In genomic region chr2:161266476-161266875, GRCm38 (mm10) we compare ENCODE assay signal across 24 mouse cellular contexts.
DNase-seq lines count a peak whose midpoint lies in the region; ATAC-seq lines count a peak whose summit lies in the region.
"Had no signal": no experiment of that assay in that cellular context is flagged by ENCODE, and none has a peak within 500 bp of the region (broad histone marks: within the 10 kb centered on the region; RNA-seq: fewer than 3 reads in every experiment).

No protein-coding gene starts in this region.

- no peak overlapping the region for H3K4me3 ChIP-seq in embryonic facial prominence, embryonic 11.5 days (ENCODE audit: low read depth, low read length)
- H3K4me3 ChIP-seq in embryonic facial prominence, embryonic 10.5 days: no peak overlapping the region
- no peak overlapping the region for H3K4me3 ChIP-seq in forebrain, embryonic 13.5 days
- H3K4me3 ChIP-seq in forebrain, embryonic 16.5 days (replicated peaks; ENCODE audit: low read length): no peak overlapping the region
- H3K4me3 ChIP-seq in forebrain, embryonic 14.5 days (ENCODE audit: low read depth, low read length): no peak overlapping the region
- H3K4me3 ChIP-seq in kidney, embryonic 16.5 days (ENCODE audit: low read length): no peak overlapping the region
- H3K4me3 ChIP-seq: embryonic facial prominence, embryonic 15.5 days; heart, adult 2 months; heart, embryonic 10.5 days; heart, embryonic 13.5 days; hindbrain, embryonic 12.5 days; hindbrain, embryonic 15.5 days had no signal

- H3K4me2 ChIP-seq in embryonic facial prominence, embryonic 11.5 days (ENCODE audit: low read depth, low read length): no peak overlapping the region
- H3K4me2 ChIP-seq in forebrain, embryonic 13.5 days: no peak overlapping the region
- no peak overlapping the region for H3K4me2 ChIP-seq in forebrain, embryonic 16.5 days (ENCODE audit: low read length)
- no peak overlapping the region for H3K4me2 ChIP-seq in forebrain, embryonic 14.5 days (ENCODE audit: low read length)
- no peak overlapping the region for H3K4me2 ChIP-seq in kidney, embryonic 16.5 days (replicated peaks; ENCODE audit: low read depth, low read length)
- H3K4me2 ChIP-seq: embryonic facial prominence, embryonic 15.5 days; heart, embryonic 13.5 days; hindbrain, embryonic 12.5 days; hindbrain, embryonic 15.5 days had no signal

- H3K9me3 ChIP-seq in embryonic facial prominence, embryonic 11.5 days (replicated peaks; ENCODE audit: control insufficient read depth, low read length): no peaks in the 10 kb centered on the region
- H3K9me3 ChIP-seq in embryonic facial prominence, embryonic 10.5 days: no peaks in the 10 kb centered on the region
- no peaks in the 10 kb centered on the region for H3K9me3 ChIP-seq in forebrain, embryonic 13.5 days (replicated peaks)
- H3K9me3 ChIP-seq in forebrain, embryonic 16.5 days (ENCODE audit: control insufficient read depth, low read length): no peaks in the 10 kb centered on the region
- H3K9me3 ChIP-seq in forebrain, embryonic 14.5 days (replicated peaks; ENCODE audit: control insufficient read depth, low read length): no peaks in the 10 kb centered on the region
- no peaks in the 10 kb centered on the region for H3K9me3 ChIP-seq in kidney, embryonic 16.5 days (ENCODE audit: low read length)
- H3K9me3 ChIP-seq: embryonic facial prominence, embryonic 15.5 days; heart, embryonic 10.5 days; heart, embryonic 13.5 days; hindbrain, embryonic 12.5 days; hindbrain, embryonic 15.5 days had no signal

- ATAC-seq in embryonic facial prominence, embryonic 11.5 days (replicated peaks; ENCODE audit: insufficient number of reproducible peaks, low FRiP score, low TSS enrichment, low read depth): no peak
- no peak for ATAC-seq in forebrain, embryonic 13.5 days
- ATAC-seq in forebrain, embryonic 16.5 days: no peak
- no peak for ATAC-seq in forebrain, embryonic 14.5 days
- no peak for ATAC-seq in kidney, embryonic 16.5 days (ENCODE audit: low FRiP score, low TSS enrichment)
- ATAC-seq: activated CD4-positive, CD25-positive, alpha-beta regulatory T cell, adult 4 months; intestine, postnatal 0 days had no signal

- no peak overlapping the region for H3K9ac ChIP-seq in embryonic facial prominence, embryonic 11.5 days (replicated peaks; ENCODE audit: low read length)
- H3K9ac ChIP-seq in forebrain, embryonic 13.5 days: no peak overlapping the region
- H3K9ac ChIP-seq in forebrain, embryonic 16.5 days (replicated peaks; ENCODE audit: low read depth, low read length): no peak overlapping the region
- no peak overlapping the region for H3K9ac ChIP-seq in forebrain, embryonic 14.5 days (ENCODE audit: low read length)
- H3K9ac ChIP-seq in kidney, embryonic 16.5 days (replicated peaks; ENCODE audit: low read length): no peak overlapping the region
- H3K9ac ChIP-seq: embryonic facial prominence, embryonic 15.5 days; heart, embryonic 13.5 days; hindbrain, embryonic 12.5 days; hindbrain, embryonic 15.5 days had no signal

- no peak overlapping the region for H3K27ac ChIP-seq in embryonic facial prominence, embryonic 11.5 days (replicated peaks; ENCODE audit: low read depth, low read length)
- H3K27ac ChIP-seq in embryonic facial prominence, embryonic 10.5 days (replicated peaks): no peak overlapping the region
- peak overlapping the region; percentile 60; the same call in 1 of the 2 replicates for H3K27ac ChIP-seq in forebrain, embryonic 13.5 days
- H3K27ac ChIP-seq in forebrain, embryonic 16.5 days (ENCODE audit: low read length): no peak overlapping the region
- no peak overlapping the region; the same call in 1 of the 2 replicates for H3K27ac ChIP-seq in forebrain, embryonic 14.5 days (ENCODE audit: low read depth, low read length)
- no peak overlapping the region for H3K27ac ChIP-seq in kidney, embryonic 16.5 days (ENCODE audit: low read length)
- H3K27ac ChIP-seq: embryonic facial prominence, embryonic 15.5 days; heart, adult 2 months; heart, embryonic 10.5 days; heart, embryonic 13.5 days; hindbrain, embryonic 12.5 days; hindbrain, embryonic 15.5 days had no signal

- no peaks in the 10 kb centered on the region for H3K4me1 ChIP-seq in embryonic facial prominence, embryonic 11.5 days (ENCODE audit: control insufficient read depth, insufficient read depth, low read length)
- peaks cover 15% of the 10 kb centered on the region for H3K4me1 ChIP-seq in embryonic facial prominence, embryonic 10.5 days
- peaks cover 26% of the 10 kb centered on the region for H3K4me1 ChIP-seq in forebrain, embryonic 13.5 days
- peaks cover 20% of the 10 kb centered on the region for H3K4me1 ChIP-seq in forebrain, embryonic 16.5 days (replicated peaks; ENCODE audit: control insufficient read depth, insufficient read depth, low read length)
- peaks cover 14% of the 10 kb centered on the region for H3K4me1 ChIP-seq in forebrain, embryonic 14.5 days (ENCODE audit: control insufficient read depth, insufficient read depth, low read length)
- H3K4me1 ChIP-seq in kidney, embryonic 16.5 days (ENCODE audit: insufficient read depth, low read length): no peaks in the 10 kb centered on the region
- H3K4me1 ChIP-seq: embryonic facial prominence, embryonic 15.5 days; heart, embryonic 10.5 days; heart, embryonic 13.5 days had no signal

- WGBS in embryonic facial prominence, embryonic 11.5 days: 36% methylated on average over 5 of the region's 5 CpGs
- 43% methylated on average over 5 of the region's 5 CpGs for WGBS in embryonic facial prominence, embryonic 10.5 days
- WGBS in forebrain, embryonic 13.5 days: 7% methylated on average over 5 of the region's 5 CpGs
- WGBS in forebrain, embryonic 16.5 days: 8% methylated on average over 5 of the region's 5 CpGs
- 2% methylated on average over 5 of the region's 5 CpGs for WGBS in forebrain, embryonic 14.5 days
- 49% methylated on average over 5 of the region's 5 CpGs for WGBS in kidney, embryonic 16.5 days

- peak; percentile 12 for DNase-seq in embryonic facial prominence, embryonic 11.5 days (ENCODE audit: low spot score)
- DNase-seq in embryonic facial prominence, embryonic 10.5 days (ENCODE audit: low spot score): no peak
- DNase-seq in forebrain, embryonic 14.5 days (ENCODE audit: low spot score): peak; percentile 33
- DNase-seq in retina, embryonic 14.5 days (ENCODE audit: low spot score): peak; percentile 32
- no peak for DNase-seq in layer of hippocampus, adult 9-11 months
- DNase-seq: adrenal gland, postnatal 10 days; adrenal gland, postnatal 36 days; cerebellum, adult 11 months; cerebellum, adult 2 months; cerebellum, adult 9-11 months; cerebellum, postnatal 25 days; gastrocnemius, postnatal 10 days; gastrocnemius, postnatal 36 days; heart, adult 2 months had no signal

- H3K27me3 ChIP-seq in embryonic facial prominence, embryonic 11.5 days (ENCODE audit: control insufficient read depth, insufficient read depth, low read length): no peaks in the 10 kb centered on the region
- H3K27me3 ChIP-seq in embryonic facial prominence, embryonic 10.5 days (replicated peaks; ENCODE audit: low read depth, poor library complexity, severe bottlenecking): no peaks in the 10 kb centered on the region
- no peaks in the 10 kb centered on the region for H3K27me3 ChIP-seq in forebrain, embryonic 13.5 days
- H3K27me3 ChIP-seq in forebrain, embryonic 16.5 days (replicated peaks; ENCODE audit: control insufficient read depth, insufficient read depth, low read length): no peaks in the 10 kb centered on the region
- no peaks in the 10 kb centered on the region for H3K27me3 ChIP-seq in forebrain, embryonic 14.5 days (replicated peaks; ENCODE audit: control insufficient read depth, insufficient read depth, low read length)
- H3K27me3 ChIP-seq in kidney, embryonic 16.5 days (ENCODE audit: insufficient read depth, low read length): no peaks in the 10 kb centered on the region
- H3K27me3 ChIP-seq: embryonic facial prominence, embryonic 15.5 days; heart, embryonic 13.5 days; hindbrain, embryonic 12.5 days; hindbrain, embryonic 15.5 days had no signal

- H3K36me3 ChIP-seq in embryonic facial prominence, embryonic 11.5 days (replicated peaks; ENCODE audit: control insufficient read depth, insufficient read depth, low read depth, low read length): no peaks in the 10 kb centered on the region
- H3K36me3 ChIP-seq in embryonic facial prominence, embryonic 10.5 days (replicated peaks): no peaks in the 10 kb centered on the region
- H3K36me3 ChIP-seq in forebrain, embryonic 13.5 days (ENCODE audit: poor library complexity, severe bottlenecking): no peaks in the 10 kb centered on the region
- no peaks in the 10 kb centered on the region for H3K36me3 ChIP-seq in forebrain, embryonic 16.5 days (ENCODE audit: control insufficient read depth, insufficient read depth)
- H3K36me3 ChIP-seq in forebrain, embryonic 14.5 days (ENCODE audit: control insufficient read depth, insufficient read depth, low read length): no peaks in the 10 kb centered on the region
- no peaks in the 10 kb centered on the region for H3K36me3 ChIP-seq in kidney, embryonic 16.5 days (ENCODE audit: insufficient read depth, low read length)
- H3K36me3 ChIP-seq: embryonic facial prominence, embryonic 15.5 days; heart, embryonic 10.5 days; heart, embryonic 13.5 days; hindbrain, embryonic 12.5 days; hindbrain, embryonic 15.5 days had no signal

Comparison
In these comparisons a context has a peak if more than half of its experiments do, and no peak if none do; other contexts are left out.
1. DNase-seq: peak in embryonic facial prominence, embryonic 11.5 days (single experiment), forebrain, embryonic 14.5 days (single experiment) and retina, embryonic 14.5 days (single experiment); none in embryonic facial prominence, embryonic 10.5 days (single experiment) and layer of hippocampus, adult 9-11 months (single experiment).